Mouse (Mus musculus) retina, embryonic 14.5 days (tissue): Measurements from ENCODE around the gene Gm42420.

ENCODE experiments used
- DNase-seq: peaks from one replicate; pipeline ENCODE4 v3.0.0-alpha.2; 2015; ENCODE audit warnings: low spot score

Gene Gm42420

DNA sequence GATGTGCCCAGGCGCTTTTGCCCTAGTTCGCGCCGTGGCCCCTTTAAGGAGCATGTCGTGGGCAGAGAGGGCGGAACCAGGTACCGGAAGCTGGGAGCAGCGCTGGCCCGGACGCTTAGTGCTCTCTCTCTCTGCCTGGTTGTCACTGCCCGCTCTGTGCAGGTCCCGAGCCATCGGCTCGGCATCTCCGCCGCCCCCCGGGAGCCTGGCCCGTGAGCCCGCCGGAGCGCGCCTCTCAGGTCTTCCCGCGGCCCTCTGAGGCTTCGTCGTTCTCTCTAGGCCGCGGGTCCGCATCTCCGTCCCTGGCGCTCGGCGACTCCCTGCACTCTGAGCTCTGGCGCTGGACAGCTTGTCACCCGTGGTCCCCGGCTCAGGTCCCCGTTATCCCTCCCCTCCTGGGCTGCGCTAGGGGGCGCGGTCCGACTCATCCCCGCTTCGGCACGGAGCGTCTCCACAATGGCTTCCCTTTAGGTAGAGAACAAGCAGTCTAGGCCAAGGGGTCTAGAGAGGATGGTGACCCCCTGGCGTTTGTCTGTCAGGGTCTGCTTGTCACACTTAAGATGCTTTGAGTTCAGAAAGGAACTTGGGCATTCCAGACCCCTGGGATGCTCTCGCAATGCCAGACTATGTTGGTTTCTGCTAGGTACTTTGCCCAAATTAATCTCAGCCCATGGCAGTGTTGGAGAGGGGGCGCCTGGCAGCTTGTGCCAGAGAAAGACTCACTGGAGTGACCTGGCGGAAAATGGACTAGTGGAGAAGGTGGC is 11.6 kb upstream of the Gm42420 start, which contains the start of gene Adck2:
Gene Adck2 (plus strand): TSS at position 83 of the 764 bp plus-strand sequence.
- peak; percentile 87 for DNase-seq

DNA sequence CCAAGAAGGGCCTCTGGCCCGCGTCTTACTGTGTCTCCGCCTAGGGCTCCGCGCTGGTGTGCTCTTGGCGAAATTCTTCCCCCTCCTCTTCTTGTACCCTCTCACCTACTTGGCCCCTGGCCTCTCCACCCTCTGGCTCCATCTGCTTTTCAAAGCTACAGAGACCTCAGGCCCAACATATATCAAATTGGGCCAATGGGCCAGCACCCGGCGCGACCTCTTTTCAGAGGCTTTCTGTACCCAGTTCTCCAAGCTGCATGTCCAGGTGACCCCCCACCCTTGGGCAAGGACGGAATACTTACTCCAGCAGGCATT is 11.0 kb upstream of the Gm42420 start:
- no peak for DNase-seq

DNA sequence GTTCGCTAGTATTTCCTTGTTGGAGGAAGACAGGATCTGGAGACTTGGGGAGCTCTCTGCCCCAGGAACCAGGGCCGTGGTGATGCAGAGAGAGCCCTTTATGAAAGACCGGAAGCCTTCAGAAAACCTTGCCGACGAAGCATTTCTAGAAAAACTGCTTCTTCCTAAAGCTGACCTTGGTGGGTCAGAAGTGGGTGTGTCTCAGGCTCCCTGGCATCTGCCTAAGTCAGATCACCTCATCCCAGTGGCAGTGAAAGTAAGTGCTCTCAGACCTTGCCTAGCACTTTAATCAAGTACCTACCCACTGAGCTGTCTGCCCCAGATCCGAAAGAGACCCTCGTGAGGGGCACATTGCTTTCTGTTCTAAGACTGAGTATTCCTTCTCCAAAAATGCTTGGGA is 10.6 kb upstream of the Gm42420 start:
- no peak for DNase-seq

DNA sequence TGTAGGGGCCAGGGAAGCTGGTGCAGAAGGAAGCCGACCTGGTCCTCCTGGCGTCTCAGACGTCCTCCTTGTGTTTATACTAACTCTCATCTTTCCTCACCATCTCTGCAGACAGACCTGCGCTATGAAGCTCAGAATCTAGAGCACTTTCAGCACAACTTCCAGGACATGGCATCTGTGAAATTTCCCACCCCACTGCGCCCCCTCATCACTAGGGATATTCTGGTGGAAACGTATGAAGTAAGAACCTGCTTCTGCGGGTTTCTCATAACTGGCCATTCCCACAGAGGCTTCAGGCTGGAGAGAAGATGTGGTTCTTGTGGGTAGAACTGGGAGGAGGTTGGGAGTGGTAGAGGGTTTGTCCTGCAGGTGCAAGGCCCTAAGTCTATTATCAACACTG is 6.0 kb upstream of the Gm42420 start:
- no peak for DNase-seq

DNA sequence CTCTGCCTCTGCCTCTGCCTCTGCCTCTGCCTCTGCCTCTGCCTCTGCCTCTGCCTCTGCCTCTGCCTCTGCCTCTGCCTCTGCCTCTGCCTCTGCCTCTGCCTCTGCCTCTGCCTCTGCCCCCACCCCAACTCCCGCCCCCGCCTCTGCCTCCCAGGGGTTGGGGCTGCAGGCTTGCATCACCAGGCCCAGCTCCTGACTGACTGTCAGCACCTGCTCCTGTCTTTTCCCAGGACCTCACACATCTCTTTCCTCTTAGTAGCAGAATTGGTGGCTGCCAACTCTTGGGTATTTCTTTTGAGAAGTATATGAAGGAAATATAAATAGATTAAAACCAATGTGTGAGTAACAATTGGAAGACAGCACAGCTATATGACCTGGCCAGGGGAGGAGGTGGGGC is 5.0 kb upstream of the Gm42420 start:
- no peak for DNase-seq

DNA sequence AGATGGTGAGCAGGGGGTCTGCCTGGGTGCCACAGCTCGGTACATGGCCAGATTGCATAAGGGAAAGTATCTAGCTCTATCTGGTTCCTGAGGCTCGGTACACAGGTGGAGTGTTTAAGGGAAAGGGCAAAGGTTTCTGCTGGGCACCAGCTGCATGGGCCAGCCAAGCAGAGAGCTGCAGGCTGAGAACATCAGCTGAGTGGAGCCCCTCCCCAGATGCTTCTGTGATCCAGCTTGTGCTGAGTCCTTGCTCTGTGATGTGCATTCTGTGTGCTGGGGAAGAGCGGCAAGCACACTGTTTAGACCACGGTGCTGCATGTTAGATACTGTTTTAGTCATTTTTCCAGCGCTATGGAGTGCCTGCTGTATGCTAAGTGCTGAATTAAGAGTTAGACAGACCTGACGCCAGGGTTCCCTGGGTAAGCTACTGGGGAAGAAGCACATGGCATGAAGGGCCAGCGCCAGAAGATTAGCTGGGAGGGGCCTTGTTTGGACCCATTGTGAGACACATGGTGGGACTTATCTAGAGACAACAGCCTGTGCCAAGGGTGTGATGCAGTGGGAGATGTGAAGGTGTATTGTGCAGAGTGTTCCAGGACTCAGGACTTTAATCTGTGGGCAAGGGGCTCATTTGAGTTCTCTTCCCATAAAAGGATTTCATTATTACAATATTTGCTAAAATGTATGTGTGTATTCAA is 4.3 kb upstream of the Gm42420 start:
- DNase-seq, result no peak

DNA sequence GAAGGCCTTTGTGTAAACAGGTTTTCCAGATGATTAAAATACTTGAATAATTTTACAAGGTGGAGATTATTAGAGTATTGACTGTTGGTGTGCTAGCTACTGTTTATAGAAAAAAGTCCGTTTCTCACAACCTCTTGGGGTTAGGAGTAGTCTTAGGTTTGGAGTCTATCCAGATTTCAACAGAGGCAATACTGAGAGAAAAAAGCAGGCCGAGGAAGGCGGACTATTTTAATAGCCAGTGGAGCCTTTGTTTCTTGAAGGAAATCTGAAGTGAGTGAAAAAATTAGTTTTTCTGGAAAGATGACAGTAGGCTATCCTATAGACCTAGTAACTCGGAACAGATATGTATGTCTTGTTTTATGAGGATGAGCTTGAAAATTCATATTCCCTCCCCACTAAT is 5.9 kb downstream of the Gm42420 start:
- DNase-seq, result no peak

DNA sequence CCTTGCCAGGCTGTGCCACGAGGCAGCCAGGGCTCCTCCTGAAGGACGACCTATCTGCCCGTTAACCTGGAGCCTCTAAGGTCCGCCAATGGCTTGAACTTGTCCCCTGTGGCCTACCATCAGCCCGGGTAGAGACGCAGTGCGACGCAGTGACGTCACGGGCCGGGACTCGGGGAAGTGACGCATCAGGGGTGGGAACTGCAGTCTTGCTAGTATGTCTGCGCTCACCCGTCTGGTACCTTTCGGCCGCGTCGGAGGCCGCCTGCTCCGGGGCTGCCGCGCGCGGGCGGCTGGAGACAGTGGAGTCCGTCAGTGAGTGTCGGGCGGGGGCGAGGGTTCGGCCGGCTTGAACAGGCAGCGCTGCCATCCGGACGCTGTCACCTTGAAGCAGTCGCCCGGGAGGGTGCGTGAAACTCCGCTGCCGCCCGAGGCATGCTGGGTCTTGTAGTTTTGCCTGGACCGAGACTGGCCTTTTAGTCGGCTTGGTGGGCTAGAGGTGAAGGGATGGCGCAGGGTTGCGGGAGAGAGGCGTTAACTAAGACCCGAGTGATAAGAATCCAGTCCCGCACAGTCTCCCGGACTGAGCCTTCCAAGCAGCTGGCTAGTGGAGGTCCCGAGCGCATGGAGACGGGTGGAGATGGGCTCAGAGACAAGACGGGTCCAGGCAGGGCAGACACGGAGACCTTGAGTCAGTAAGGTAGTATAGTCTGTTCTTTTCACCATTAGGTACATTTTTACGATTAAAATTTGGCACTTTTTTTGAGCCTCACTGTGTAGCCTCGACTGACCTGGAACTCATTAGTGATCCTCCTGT is 7.1 kb downstream of the Gm42420 start, which contains the start of gene Ndufb2:
Gene Ndufb2 (plus strand): TSS at position 174 of the 814 bp plus-strand sequence.
- DNase-seq, result peak; percentile 93

DNA sequence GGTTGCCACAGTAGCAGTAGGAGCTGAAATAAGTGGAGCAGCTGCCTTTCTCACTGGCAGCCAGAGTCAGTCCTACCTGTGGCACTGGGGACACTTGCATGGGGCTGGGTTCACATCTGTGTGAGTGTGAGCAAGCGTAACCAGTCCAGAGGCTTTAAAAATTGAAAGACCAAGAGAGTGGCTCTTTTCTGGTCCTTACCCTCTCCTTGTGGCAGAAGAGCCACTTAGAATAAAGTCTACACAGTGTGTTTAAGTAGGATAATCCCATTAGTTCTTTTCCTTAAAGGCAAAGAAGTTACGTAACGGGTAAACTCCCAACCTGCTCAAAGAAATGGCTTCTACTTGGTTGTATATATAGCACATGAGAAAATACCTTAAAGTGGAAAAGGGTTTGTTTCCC is 15.3 kb downstream of the Gm42420 start:
- DNase-seq, result no peak

DNA sequence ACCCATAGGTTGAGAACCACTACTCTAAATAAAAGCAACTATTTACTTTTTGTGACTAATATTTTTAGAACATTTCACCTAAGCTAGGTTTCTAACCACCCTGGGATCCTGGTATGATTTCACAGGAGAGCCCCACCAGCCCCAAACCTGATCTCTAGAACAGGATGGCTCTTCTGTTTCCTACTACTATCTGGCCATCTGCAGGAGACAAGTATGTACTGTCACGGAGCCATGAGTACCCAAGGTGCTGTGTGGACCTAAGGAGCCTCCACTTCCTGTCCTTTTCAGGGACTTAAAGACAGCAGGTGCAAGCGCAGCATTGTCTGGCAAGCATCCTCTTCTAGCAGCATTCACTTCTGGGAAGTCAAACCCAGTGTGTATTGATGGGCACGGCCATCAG is 16.3 kb downstream of the Gm42420 start:
- DNase-seq, result no peak

DNA sequence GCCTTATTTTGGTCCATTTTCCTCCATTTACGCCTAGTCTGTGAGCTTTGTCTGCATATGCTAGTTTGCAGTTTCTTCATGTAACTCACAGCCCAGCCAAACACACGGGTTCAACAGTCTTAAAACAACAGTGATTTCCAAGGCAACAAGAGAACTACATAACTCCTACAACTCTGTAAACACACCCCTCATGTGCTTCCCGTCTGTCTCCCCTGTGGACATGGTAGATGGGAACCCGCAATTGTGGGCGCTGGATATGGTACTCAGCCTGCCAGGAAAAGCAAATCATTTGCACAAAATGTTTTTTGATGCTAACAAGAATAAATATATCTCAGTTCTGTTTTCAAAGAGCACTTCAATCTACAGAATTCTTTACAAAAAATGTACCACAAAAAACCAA is 19.0 kb downstream of the Gm42420 start:
- DNase-seq, result no peak

DNA sequence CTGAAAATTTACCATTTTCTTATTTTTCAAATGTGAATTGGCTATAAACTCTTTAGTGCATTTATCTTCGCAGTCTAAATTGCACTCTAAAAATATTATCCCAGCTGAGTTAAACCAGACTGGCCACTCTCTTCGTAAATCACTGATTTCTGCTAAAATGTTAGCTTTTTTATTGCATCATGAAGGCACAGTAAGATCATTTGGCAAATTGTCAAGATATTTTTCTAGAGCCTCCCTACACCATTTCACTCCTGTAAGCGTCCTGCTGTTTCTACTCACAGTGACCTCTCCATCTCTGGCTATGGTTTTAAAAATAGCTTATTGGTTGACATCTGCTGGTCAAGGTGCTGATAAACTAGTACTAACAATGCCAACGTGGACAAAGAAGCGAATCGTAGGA is 20.5 kb downstream of the Gm42420 start:
- DNase-seq, result no peak

DNA sequence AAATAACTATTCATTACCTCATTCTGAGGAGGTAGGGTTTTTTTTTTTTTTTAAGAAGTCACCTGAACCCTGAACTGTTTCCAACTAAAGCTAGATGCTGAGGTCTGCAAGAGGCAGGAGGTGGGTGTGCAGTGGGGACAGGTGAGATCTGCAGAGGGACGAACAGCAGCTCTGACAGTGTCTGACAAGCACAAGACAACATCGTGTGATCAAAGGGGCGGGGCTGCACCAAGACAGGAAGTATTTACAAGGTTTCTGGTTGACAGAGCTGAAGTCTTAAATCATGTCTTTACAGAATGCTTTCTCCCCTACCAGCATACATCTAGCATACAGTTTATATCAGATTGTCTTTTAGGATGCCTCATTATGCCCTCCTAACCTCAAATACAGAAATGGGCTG is 21.3 kb downstream of the Gm42420 start:
- no peak for DNase-seq

DNA sequence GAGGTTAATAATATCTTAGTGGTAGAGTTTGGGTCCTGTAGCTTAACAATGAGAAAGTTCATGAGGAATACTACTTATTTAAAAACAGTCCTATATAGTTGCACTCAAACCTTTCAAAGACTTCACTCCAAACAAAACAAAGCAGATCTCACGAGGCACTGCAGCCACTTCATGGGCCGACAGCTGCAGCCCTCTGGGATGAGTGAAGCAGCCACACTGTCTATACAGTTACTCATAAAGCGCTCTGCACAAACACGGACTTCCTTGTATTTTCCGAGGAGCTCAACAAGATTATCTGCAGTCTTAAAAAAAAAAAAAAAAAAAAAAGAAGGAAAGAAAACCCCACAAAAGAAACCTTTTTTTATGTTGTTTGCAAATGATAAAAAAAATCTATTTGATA is 21.8 kb downstream of the Gm42420 start:
- no peak for DNase-seq

DNA sequence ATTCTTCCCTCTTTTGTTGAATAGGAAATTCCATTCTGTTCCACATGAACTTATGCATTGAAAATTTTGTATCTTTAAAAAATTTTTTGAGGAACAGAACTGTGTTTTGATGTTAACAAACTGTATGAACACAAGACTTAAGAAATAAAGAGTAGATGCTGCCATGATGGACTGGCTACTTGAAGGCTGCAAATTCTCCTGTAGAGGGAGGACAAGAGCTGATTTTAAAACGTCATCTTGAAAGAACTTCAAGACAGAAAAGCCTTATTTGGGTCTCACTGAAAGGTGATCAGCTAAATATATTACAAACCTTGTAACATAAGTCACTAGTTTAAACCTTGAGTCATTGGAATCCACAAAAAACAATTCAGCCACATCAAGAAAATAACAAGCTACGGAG is 24.7 kb downstream of the Gm42420 start:
- DNase-seq, result no peak

DNA sequence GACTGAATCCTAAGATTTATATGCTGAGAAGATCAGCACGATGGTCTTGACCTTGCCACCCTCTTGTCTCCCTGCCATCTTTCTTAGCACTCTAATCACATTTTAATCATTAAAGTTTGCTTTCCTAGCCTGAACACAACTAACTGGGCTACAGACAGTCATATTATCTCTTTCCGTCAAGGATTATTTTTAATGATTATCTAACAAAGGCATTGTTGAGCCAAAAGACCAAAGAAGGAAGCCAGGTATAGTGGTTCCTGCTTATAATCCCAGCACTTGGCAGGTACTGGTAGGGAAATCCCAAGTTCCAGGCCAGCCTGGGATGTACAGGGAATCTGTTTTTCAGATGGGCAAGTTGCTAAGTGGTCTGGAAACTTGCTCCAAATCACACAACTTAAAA is 25.7 kb downstream of the Gm42420 start:
- DNase-seq, result no peak
